Mouse (Mus musculus) embryonic fibroblast, embryonic 13.5 days (primary cell): ENCODE measurements around the gene Tmem175.

Experiments used
- CTCF ChIP-seq: IDR thresholded peaks from 2 replicates; pipeline ENCODE4 v1.5.1; 2011; ENCODE audit warnings: mild to moderate bottlenecking, control low read depth, low read length, moderate library complexity, borderline replicate concordance; ENCODE audit not compliant: insufficient read depth
- POLR2A ChIP-seq: IDR thresholded peaks from 2 replicates; pipeline ENCODE4 v1.6.1; 2011; ENCODE audit warnings: low read depth, mild to moderate bottlenecking, control low read depth, low read length, moderate library complexity

DNA sequence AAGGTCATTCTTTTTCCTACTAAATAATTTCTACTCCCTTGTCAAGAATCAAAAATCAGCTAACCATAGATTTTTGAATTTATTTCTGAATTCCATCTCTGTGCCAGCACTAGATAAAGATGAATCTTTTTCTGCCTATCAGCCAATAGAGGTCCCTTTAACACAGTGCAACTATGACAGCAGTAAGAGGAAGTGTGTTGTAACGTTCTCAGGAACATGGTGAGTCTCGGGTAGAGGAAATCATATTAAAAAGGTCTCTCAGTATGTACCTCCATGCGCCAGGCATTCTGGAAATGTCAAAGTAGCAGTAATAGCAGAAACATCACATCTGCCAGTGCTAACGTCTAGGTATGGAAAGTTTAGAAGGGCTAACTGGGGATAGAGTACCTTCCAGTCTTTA is 6.6 kb downstream of the Tmem175 start:
- TF ChIP-seq CTCF (no peak), POLR2A (no peak)
